Mouse (Mus musculus) cerebellum, adult (tissue): Measurements from ENCODE around the gene Rbbp6.

Experiments
- ATAC-seq: cut with Nextera tagmentation; 2 replicates; pipeline ENCODE4 v1.9.2; 2017; ENCODE audit warnings: mild to moderate bottlenecking, moderate library complexity, mixed read lengths; ENCODE audit not compliant: insufficient number of reproducible peaks, low FRiP score, low TSS enrichment

Gene Rbbp6

DNA sequence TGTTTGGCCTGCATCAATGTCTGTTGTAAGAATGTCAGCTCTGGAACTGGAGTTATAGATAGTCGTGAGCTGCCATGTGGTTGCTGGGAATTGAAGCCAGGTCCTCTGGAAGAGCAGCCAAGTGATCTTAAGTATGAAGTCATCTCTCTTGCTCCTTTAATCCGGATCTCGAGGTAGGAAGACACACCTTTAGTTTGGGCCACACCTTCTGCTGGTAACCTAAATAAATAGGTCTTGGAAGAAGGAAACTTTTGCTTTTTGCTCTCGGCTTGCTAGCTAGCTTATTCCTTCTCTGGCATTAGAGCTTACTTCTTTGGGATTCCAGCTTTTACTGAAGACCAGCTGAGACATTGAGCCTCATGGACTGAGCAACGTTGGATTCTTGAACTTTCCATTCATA is at the start of gene Rbbp6:
Gene Rbbp6 (plus strand): TSS at position 301 of the 400 bp plus-strand sequence.
- no peak for ATAC-seq

- no peak; the same call in 1 of the 2 replicates for ATAC-seq
These were observed 45.5 kb upstream of the Rbbp6 start for GRCm38 (mm10) chr7:122919728-122920582.

GRCm38 (mm10) chr7:122921537-122921936 is 43.9 kb upstream of the Rbbp6 start:
- no peak for ATAC-seq

GRCm38 (mm10) chr7:122924256-122924655 is 41.2 kb upstream of the Rbbp6 start:
- no peak for ATAC-seq

GRCm38 (mm10) chr7:122930494-122930893 is 35.0 kb upstream of the Rbbp6 start:
- no peak for ATAC-seq

DNA sequence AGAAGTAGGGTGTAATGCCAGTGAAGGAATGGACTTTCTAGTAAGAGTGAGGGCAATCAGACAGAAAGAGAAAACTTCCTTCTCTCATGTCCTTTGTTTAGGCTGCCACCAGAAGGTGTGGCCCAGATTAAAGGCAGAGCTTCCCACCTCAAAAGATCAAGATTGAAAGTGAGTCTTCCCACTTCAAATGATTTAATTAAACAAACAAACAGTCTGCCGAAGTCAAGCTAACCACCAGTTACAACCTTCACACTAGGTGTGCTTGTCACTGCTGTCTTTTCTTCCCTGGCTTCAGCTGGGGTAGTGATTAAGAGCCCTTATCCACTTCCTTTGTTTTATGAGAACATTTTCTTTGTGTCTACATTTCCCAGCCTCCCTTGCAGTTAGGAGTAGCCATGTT is 33.3 kb upstream of the Rbbp6 start:
- no peak for ATAC-seq

DNA sequence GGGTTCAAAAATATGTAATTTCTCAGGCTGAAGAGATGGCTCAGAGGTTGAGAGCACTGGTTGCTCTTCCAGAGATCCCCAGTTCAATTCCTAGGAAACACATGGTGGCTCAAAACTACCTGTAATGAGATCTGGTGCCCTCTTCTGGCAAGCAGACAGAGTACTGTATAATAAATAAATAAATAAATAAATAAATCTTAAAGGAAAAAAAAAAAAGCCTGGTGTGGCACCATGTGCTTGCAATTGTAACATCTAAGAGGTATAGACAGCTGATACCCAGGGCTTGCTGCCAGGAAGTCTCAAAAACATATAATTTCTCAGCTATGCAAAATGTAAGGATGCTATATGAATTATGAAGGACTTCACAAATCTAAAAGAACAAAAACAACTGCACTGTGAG is 28.9 kb upstream of the Rbbp6 start:
- no peak for ATAC-seq

DNA sequence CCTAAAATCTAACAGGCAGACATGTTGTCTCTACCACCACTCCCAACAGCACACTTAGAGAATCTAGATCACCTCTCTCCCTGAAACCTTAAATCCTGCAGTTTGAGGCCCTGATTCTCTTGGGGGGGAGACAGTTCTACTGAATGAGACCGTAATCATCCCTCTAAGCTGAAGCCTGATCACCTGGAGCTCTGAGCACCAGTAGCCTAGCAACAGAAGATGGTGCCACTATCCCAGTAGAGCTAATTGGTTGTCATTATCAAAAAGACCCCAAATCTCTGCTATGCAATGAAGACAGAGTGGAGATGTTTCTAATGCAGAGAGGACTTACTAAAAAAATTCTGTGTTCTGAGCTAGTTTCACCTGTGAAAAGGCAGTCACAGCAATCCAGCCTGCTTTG is 27.3 kb upstream of the Rbbp6 start:
- ATAC-seq: peak; percentile 15; the same call in 1 of the 2 replicates

DNA sequence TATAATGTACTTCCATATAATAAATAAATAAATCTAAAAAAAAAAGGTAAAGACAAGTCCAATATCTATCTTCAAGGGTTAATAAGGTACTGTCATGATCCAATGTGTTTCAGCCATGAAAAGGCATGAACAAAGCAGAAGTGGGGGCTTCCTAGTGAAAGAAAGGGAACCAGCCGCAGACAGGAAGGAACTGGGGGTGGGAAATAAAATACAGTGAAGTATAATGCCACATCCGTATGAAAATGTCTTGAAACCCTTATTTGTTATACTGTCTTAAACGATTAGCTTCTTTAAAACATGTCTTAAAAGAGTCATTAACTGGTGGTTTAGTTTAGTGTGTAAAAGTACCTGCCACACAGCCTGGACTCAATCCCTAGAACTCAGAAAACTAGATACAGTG is 26.3 kb upstream of the Rbbp6 start:
- no peak for ATAC-seq

- ATAC-seq: no peak
These were observed 25.0 kb upstream of the Rbbp6 start for GRCm38 (mm10) chr7:122940371-122941075.

DNA sequence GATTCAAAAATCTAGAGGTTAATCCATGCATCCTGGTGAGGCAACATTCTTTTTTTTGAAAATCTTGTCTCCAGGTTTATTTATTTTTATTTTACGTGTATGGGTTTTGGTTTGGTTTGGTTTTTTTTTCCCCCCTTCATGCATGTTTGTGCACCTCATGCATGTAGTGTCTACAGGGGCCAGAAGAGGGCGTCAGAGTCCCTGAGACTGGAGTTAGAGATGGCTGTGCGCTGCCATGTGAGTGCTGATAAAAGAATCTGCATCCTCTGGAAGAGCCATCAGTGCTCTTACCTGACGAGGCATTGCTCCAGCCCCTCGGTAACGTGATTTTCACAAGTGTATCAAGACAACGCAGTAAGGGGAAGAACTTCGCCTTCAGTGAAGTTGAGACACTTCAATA is 23.4 kb upstream of the Rbbp6 start:
- ATAC-seq: no peak

GRCm38 (mm10) chr7:122945149-122945548 is 20.3 kb upstream of the Rbbp6 start:
- ATAC-seq: peak; percentile 66; the same call in 1 of the 2 replicates

DNA sequence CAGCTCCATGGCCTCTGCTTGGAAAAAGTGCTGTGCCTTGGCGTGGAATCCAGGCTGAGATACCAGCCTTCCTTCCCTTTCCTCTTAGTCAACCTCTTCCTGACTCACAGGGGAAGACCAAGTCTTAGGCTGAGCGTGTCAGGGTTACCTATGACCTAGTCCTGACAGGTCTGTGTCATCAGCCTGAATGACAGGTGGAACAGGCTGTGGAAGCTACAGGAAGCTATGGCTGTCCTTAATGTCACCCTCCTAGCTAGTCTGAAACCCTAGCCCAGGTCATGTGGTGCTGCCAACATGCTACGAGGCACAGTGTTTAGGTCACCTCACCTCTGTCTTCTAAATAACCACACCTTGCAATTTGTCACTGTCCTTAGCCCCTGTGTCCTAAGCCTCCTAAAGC is 16.2 kb upstream of the Rbbp6 start:
- ATAC-seq: no peak

GRCm38 (mm10) chr7:122951464-122951863 is 14.0 kb upstream of the Rbbp6 start:
- no peak for ATAC-seq

DNA sequence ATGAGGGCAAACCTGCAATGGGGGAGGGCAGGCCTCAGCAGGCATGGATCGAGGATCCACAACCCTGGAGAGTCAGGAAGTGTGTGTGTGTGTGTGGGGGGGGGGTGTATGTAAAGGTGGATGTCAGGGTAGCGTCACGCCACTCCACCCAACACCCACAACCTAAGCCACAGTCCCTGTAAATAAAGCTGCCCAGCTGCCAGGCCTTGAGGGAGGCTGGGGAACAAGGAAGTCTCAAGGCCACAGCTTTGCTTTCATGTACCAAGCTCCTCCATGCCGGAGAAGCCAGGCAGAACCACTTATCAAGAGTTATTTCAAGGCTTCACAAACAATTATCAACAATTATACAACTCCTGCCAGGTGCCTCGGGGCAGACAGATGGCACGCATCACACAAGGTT is 13.4 kb upstream of the Rbbp6 start:
- no peak for ATAC-seq

GRCm38 (mm10) chr7:122954451-122955225 is 10.8 kb upstream of the Rbbp6 start:
- ATAC-seq: no peak

GRCm38 (mm10) chr7:122955226-122955955 is 10.1 kb upstream of the Rbbp6 start:
- ATAC-seq: no peak

- ATAC-seq: no peak
These were observed 3.3 kb downstream of the Rbbp6 start for GRCm38 (mm10) chr7:122968751-122969150.

DNA sequence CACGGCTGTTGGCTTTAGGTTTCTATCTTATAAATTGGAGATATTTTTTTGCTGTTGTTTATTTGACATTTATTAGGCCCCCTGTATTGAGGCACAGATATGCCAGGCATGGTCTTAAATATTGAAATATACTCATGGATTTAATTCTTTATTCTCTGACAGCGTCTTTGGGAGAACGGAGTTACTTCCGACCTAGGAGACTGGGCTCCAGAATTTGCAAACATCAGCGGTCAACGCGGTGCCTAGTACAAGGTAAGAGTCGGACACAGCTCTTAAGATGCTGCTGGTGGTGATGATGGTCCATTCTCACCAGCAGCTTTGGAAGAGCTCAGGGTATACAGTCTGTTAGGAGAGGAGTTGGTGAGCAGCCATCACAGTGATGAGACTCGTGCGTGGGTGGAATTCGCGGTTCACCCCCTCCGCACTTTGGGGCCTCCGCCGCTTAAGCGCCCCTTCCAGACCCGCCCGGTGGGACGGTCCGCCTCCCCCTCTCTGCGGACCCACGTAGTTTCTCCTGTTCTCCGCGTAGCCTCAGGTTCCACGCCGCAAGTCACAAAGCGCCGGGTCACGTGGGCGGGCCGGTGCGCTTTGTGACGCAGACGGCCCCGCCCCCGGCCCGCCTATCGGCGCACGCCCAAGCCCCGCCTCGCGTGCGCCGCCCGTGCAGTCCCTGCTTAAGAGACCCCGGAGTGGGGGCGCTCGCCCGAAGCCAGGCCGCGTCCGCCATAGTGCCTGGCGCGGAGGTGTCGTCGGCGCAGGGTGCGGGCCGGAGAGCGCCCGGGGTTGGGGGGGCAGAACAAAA is 3.9 kb downstream of the Rbbp6 start:
- peak; percentile 96 for ATAC-seq
